Mouse (Mus musculus) thymus, adult 2 months (tissue): ENCODE results near the gene Gpcpd1. TPM values are rescaled to one million over a fixed set of nuclear protein-coding genes. Genes with fewer than 3 reads are reported as not detected.

Source experiments
- DNase-seq: peaks from one replicate; pipeline ENCODE4 v3.0.0; 2021
- H3K27ac ChIP-seq: fragments of 200-500 bp; 2 replicates; pipeline ENCODE4 v1.5.1; 2012; ENCODE audit warnings: low read length, control low read depth; ENCODE audit not compliant: control insufficient read depth, insufficient read depth
- H3K27me3 ChIP-seq: fragments of 200-500 bp; 2 replicates; pipeline ENCODE4 v1.6.1; 2012; ENCODE audit warnings: mild to moderate bottlenecking, low read length, moderate library complexity, mixed read lengths; ENCODE audit not compliant: control insufficient read depth, insufficient read depth
- H3K36me3 ChIP-seq: fragments of 200-500 bp; 2 replicates; pipeline ENCODE4 v1.6.1; 2012; ENCODE audit warnings: mild to moderate bottlenecking, low read length, moderate library complexity; ENCODE audit not compliant: control insufficient read depth, insufficient read depth
- H3K4me1 ChIP-seq: fragments of 200-500 bp; replicated peaks from 2 replicates; pipeline ENCODE4 v1.6.1; 2012; ENCODE audit warnings: low read length; ENCODE audit not compliant: control insufficient read depth, insufficient read depth
- H3K4me3 ChIP-seq: fragments of 200-500 bp; 2 replicates; pipeline ENCODE4 v1.5.1; 2012; ENCODE audit warnings: mild to moderate bottlenecking, low read length, control low read depth, moderate library complexity; ENCODE audit not compliant: control insufficient read depth, insufficient read depth
- CTCF ChIP-seq: fragments of 200-500 bp; IDR thresholded peaks from 2 replicates; pipeline ENCODE4 v1.5.1; 2012; ENCODE audit warnings: mild to moderate bottlenecking, control low read depth, low read length, moderate library complexity, borderline replicate concordance; ENCODE audit not compliant: control insufficient read depth, poor library complexity, insufficient read depth; ENCODE audit errors: extremely low read depth
- POLR2A ChIP-seq: fragments of 200-500 bp; IDR thresholded peaks from 2 replicates; pipeline ENCODE4 v1.6.1; 2012; ENCODE audit warnings: mild to moderate bottlenecking, low read length, control low read depth, moderate library complexity; ENCODE audit not compliant: control insufficient read depth, poor library complexity, insufficient read depth; ENCODE audit errors: extremely low read depth
- WGBS: fragments of 180-500 bp; shearing (Covaris S2); methylation state at CpG from one replicate; pipeline ENCODE4 v1.1.7; 2018; 5-methylcytosine and 5-hydroxymethylcytosine counted together
- polyA plus RNA-seq: library from polyadenylated mRNA; depleted of rRNA; stranded (reverse); fragments of >200 nt; gene quantifications from 2 replicates; pipeline ENCODE4 v1.2.3, GENCODE M21; 2012

The Gpcpd1 gene
- polyA plus RNA-seq, 1 experiment: 13.9 TPM

DNA sequence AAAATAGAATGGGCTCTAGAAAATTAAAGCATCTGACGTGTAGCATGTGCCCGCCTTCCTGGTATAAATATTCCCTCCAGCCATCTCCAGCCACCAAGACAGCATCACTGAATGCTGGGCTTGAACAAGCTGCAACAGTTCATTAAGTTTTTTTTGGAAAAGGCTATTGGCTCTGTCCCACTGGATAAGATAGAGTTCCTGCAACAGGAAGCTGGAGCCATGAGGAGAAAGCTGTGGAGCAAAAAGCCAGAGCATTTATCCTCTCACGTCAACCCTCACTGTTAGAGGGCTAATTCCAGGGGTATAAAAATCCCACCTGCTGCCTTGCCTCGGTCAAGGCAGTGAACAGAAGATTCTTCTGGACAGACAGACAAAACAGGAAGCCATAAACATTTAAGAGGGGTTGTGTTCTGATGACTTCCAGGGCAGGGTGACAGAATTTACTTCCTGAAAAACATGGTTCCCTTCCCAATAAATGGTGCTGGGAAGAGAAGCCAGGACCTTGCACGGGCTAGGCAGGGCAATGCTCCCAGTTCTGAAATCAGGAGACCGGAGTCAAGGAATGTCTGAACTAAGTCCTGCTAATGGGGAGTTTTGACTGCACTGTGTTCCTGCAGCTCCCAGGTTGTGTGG, 2.5 kb upstream of the Gpcpd1 start:
- H3K4me3 ChIP-seq: no peak overlapping the region
- no peak overlapping the region for H3K27ac ChIP-seq
- H3K27me3 ChIP-seq: no peaks in the 10 kb centered on the region
- no peaks in the 10 kb centered on the region for H3K4me1 ChIP-seq
- TF ChIP-seq POLR2A: no peak
- TF ChIP-seq CTCF: no peak
- no peak for DNase-seq
- no peaks in the 10 kb centered on the region for H3K36me3 ChIP-seq
- 86% methylated on average over 6 of the region's 6 CpGs for whole genome bisulfite sequencing

DNA sequence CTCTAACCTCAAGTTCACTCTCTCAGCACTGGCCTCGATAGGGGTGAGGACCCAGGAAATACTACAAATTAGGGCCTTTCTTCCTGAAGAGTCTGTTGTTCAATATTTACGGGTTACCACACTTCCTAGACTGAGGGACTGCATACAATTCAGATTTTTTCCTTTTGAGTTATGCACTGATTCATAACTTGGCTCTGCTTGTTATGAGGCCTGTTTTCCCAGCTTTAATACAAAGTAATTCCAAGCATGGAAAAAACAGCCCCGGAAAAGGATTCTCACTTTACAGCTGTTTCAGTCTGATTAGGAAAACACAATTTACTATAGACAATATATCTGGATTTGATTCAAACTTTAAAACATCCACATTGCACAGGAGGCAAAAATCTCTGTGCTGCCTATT, 1.5 kb downstream of the Gpcpd1 start:
- Histone ChIP-seq H3K4me1 (no peaks in the 10 kb centered on the region), H3K27me3 (no peaks in the 10 kb centered on the region), H3K4me3 (no peak overlapping the region), H3K36me3 (no peaks in the 10 kb centered on the region), H3K27ac (no peak overlapping the region)
- TF ChIP-seq POLR2A: no peak
- TF ChIP-seq CTCF: no peak
- WGBS: 60% methylated on average over 3 of the region's 3 CpGs
- no peak for DNase-seq

DNA sequence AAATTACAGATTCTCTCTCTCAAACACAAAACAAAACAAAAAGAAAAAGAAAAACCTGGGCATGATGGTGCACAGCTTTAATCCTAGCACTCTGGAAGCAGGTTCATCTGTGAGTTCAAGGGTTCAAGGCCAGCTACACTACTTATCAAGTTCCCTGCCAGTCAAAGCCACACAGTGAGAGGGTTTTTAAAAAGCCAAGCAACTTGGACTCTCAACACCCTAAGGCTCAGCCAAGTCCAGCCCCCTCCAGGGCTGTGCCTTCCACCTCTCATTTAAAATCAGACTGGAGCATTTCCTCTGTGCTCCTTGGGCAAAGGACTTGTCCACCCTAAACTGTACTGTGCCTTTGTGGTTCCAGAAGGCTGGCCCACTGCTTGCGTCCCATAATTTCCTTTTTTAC, 3.3 kb downstream of the Gpcpd1 start:
- H3K4me1 ChIP-seq: no peaks in the 10 kb centered on the region
- DNase-seq: no peak
- H3K27ac ChIP-seq: no peak overlapping the region
- WGBS: 100% methylated on average over 1 of the region's 1 CpGs
- H3K27me3 ChIP-seq: no peaks in the 10 kb centered on the region
- TF ChIP-seq CTCF (no peak), POLR2A (no peak)
- H3K36me3 ChIP-seq: no peaks in the 10 kb centered on the region
- H3K4me3 ChIP-seq: no peak overlapping the region

DNA sequence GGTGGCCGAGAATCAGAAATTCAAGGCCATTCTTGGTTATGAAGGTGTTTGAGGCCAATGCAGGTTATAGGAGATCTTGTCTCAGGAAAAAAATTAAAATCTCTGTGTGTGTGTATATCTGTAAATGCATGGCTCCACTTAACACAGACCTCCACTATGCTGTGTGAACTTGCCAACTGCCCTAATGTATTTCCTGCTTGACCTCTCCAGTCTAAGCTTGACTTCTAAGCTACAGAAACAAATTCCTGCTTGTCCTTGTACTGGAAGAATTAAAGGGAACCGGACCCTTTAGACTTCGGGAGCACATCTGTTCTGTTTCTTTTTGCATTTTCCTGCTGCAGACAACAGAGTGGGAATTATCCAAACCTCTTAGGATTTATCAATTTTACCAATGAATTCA, 4.4 kb downstream of the Gpcpd1 start:
- peaks cover 2% of the 10 kb centered on the region; the same call in 1 of the 2 replicates for H3K4me1 ChIP-seq
- no peak for DNase-seq
- 94% methylated on average over 3 of the region's 3 CpGs for WGBS

DNA sequence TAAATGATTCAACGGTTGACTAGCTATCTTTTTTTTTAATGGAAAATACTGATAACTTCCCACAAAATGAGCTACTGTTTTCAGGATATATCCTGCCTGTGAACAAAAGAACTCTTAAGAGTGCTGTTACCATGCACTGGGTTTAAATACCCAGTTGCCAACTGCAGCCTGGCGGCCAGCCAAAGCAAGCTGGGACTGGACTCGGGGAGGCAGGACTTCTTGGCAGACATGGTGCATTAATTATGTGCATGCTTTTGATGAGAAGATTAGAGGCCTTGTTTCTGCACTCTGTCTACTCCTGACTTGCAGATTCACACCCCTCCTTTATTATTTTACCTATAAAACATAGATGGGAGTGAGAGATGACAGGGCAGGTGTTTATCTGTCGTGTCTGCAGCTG, 5.3 kb downstream of the Gpcpd1 start:
- Histone ChIP-seq H3K27me3 (no peaks in the 10 kb centered on the region), H3K4me1 (peaks cover 2% of the 10 kb centered on the region; the same call in 1 of the 2 replicates), H3K4me3 (no peak overlapping the region), H3K36me3 (no peaks in the 10 kb centered on the region), H3K27ac (no peak overlapping the region)
- WGBS: 75% methylated on average over 4 of the region's 4 CpGs
- no peak for TF ChIP-seq POLR2A
- TF ChIP-seq CTCF: no peak
- DNase-seq: no peak

More for the DNA sequence above, 4.4 kb downstream of the Gpcpd1 start:
- TF ChIP-seq CTCF (no peak), POLR2A (no peak)
- Histone ChIP-seq H3K27me3 (no peaks in the 10 kb centered on the region), H3K27ac (no peak overlapping the region), H3K4me3 (no peak overlapping the region), H3K36me3 (no peaks in the 10 kb centered on the region)

DNA sequence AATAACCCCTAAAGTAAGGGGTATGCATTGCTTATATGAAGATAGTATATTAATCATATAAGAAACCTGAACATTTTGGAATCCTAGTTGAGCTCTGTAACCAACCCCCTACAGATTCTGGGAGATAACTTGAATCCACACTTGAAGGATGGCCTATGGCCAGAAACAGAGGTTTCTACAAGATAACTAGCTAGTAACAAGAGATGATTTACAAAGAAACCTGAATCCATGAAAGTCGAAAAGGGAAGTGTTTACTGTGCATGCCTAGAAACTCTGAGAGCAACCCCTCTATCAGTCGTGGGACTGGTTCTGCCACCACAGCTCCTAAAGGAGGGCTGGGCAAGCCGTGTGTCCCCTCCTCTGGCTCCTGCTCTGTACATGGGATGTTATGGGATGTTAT, 7.8 kb downstream of the Gpcpd1 start:
- WGBS: 79% methylated on average over 3 of the region's 3 CpGs
- TF ChIP-seq CTCF (no peak), POLR2A (no peak)
- DNase-seq: no peak
- no peaks in the 10 kb centered on the region for H3K27me3 ChIP-seq
- H3K27ac ChIP-seq: no peak overlapping the region
- no peak overlapping the region for H3K4me3 ChIP-seq
- H3K36me3 ChIP-seq: no peaks in the 10 kb centered on the region
- H3K4me1 ChIP-seq: peaks cover 8% of the 10 kb centered on the region

DNA sequence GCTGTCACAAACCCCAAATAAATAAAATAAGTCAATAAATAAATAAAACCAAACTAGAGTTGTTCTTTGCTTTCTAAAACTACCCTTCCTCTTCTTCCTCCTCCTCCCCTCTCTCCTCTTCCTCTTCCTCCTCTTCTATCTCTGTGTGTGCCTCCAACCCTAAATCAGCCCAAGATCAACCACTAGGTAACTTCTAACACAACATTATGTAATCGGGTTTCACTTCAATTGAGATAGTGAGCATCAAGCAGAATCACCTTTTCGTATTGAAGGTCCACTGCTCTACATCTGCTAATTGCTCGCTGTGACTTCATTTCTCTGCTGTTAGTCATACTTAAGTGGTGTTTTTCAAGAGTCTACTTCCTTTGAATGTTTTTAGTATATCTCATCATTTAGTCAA, 8.8 kb downstream of the Gpcpd1 start:
- no peaks in the 10 kb centered on the region for H3K27me3 ChIP-seq
- H3K27ac ChIP-seq: no peak overlapping the region
- H3K4me1 ChIP-seq: peaks cover 8% of the 10 kb centered on the region
- no peak for DNase-seq
- TF ChIP-seq CTCF: no peak
- TF ChIP-seq POLR2A: no peak
- 78% methylated on average over 3 of the region's 3 CpGs for WGBS
- H3K4me3 ChIP-seq: no peak overlapping the region
- no peaks in the 10 kb centered on the region for H3K36me3 ChIP-seq

DNA sequence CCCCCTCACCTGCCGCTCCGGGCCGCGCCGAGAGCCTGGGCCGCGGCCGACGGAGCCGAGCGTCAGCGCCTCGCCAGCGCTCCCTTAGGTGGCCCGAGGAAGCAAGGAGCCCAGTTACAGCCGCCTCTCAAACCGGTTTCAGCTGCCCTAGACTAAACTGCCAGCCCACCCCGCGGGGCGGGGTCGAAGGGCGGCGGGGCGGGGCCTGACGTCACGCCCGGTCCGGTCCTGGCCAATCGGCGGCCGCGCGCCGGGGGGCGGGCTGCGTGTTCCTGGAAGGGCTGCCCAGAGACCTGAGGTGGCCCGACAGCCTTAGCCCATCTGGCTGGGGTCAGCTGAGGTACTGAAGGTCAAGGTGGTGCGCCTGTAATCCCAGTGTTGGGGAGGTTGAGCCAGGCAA, 9.5 kb downstream of the Gpcpd1 start:
- peaks cover 8% of the 10 kb centered on the region for H3K4me1 ChIP-seq
- no peaks in the 10 kb centered on the region for H3K36me3 ChIP-seq
- WGBS: 2% methylated on average over 38 of the region's 38 CpGs
- DNase-seq: peak; percentile 99
- peak overlapping the region; percentile 80 for H3K27ac ChIP-seq
- H3K27me3 ChIP-seq: no peaks in the 10 kb centered on the region
- peak overlapping the region; percentile 90 for H3K4me3 ChIP-seq
- peak; percentile 57; the same call in 1 of the 2 replicates for TF ChIP-seq CTCF
- peak; percentile 90 for TF ChIP-seq POLR2A
